Mouse (Mus musculus): ENCODE measurements around the gene Gm19426. TPM values are rescaled to one million over a fixed set of nuclear protein-coding genes. Genes with fewer than 3 reads are reported as not detected.

The Gm19426 gene
- polyA plus RNA-seq, 1 experiment, result 0.18 TPM

- no peaks in the 10 kb centered on the region for H3K36me3 ChIP-seq (ENCODE audit: control insufficient read depth, insufficient read depth, low read length)
- H3K27ac ChIP-seq (ENCODE audit: insufficient read depth, low read depth, low read length), result no peak overlapping the region
- no peak overlapping the region for H3K4me3 ChIP-seq (ENCODE audit: low read depth, low read length)
- peaks cover 16% of the 10 kb centered on the region for H3K27me3 ChIP-seq (ENCODE audit: control insufficient read depth, insufficient read depth, low read length)
- H3K4me1 ChIP-seq (ENCODE audit: control insufficient read depth, insufficient read depth, insufficient read length, low read length), result peaks cover 11% of the 10 kb centered on the region
- 83% methylated on average over 15 of the region's 15 CpGs for WGBS
- TF ChIP-seq POLR2A (IDR thresholded peaks at IDR 0.05; ENCODE audit: low read depth, low read length) (no peak), CTCF (IDR thresholded peaks at IDR 0.05; ENCODE audit: extremely low read depth, insufficient read length, insufficient replicate concordance, low read depth, low read length) (peak; percentile 27; the same call in 1 of the 2 replicates)
These were observed 2.7 kb downstream of the Gm19426 start for GRCm38 (mm10) chr2:84740608-84741333.

DNA sequence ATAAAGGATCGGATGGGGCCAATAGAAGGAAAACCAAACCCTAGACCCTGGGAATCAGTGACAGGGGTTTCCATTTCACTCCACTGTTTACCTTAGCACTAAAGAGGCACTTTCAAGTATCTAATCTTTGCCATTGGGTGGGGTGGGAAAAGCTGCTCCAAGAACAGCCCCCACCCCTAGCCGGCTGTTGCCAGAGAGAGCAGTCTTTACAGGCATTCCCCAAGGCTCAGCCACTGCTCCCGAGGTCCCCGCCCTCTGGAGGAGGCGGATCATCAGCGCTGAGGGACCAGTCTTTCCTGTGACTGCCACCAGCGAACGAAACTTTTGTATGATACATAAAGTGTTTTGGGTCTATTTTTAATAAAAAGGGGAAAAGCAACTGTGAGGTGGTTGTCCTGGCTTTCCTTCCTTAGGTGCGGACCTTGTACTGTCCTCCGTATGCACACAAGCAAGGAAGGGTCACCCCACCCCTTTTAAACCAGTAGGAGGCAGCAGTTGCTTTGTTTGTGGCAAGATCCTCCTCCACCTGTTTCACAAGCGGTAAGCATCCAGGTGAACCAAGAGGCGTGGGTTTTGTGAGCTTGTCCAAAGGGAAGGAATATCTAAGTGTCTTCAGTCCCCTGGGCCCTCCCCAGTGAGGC is 5.1 kb downstream of the Gm19426 start:
- H3K4me3 ChIP-seq (ENCODE audit: low read depth, low read length), result peak overlapping the region; percentile 45
- H3K36me3 ChIP-seq (ENCODE audit: control insufficient read depth, insufficient read depth, low read length), result no peaks in the 10 kb centered on the region
- H3K27ac ChIP-seq (ENCODE audit: insufficient read depth, low read depth, low read length), result no peak overlapping the region
- peaks cover 31% of the 10 kb centered on the region for H3K27me3 ChIP-seq (ENCODE audit: control insufficient read depth, insufficient read depth, low read length)
- 3% methylated on average over 12 of the region's 12 CpGs for WGBS
- peaks cover 5% of the 10 kb centered on the region; the same call in 1 of the 2 replicates for H3K4me1 ChIP-seq (ENCODE audit: control insufficient read depth, insufficient read depth, insufficient read length, low read length)
- TF ChIP-seq POLR2A (IDR thresholded peaks at IDR 0.05; ENCODE audit: low read depth, low read length), result no peak
- TF ChIP-seq CTCF (IDR thresholded peaks at IDR 0.05; ENCODE audit: extremely low read depth, insufficient read length, insufficient replicate concordance, low read depth, low read length), result peak; percentile 77; the same call in 1 of the 2 replicates

DNA sequence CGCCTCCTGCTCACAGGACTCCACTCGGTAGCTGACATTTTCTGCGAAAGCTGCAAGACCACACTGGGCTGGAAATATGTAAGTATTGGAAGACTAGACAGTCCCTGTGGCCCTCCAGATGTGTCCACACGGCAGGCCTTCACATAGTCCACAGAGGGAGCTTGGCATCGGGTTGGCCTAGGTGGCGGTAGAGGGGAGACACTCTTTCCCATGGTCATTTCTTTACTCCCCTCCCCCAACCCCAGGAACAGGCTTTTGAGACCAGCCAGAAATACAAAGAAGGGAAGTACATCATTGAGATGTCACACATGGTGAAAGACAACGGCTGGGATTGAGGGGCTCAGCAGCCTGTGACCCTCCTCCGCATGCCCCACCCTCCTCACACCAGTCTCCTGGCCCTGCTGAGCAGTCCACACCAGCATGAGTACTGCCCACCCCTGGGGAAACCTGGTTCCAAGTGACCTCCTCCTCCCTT is 6.0 kb downstream of the Gm19426 start:
- no peak overlapping the region for H3K27ac ChIP-seq (ENCODE audit: insufficient read depth, low read depth, low read length)
- 38% methylated on average over 8 of the region's 8 CpGs for WGBS

GRCm38 (mm10) chr2:84736312-84737161 is 6.9 kb downstream of the Gm19426 start:
- Histone ChIP-seq H3K27ac (ENCODE audit: insufficient read depth, low read depth, low read length) (no peak overlapping the region), H3K4me1 (ENCODE audit: control insufficient read depth, insufficient read depth, insufficient read length, low read length) (no peaks in the 10 kb centered on the region; the same call in 1 of the 2 replicates), H3K4me3 (ENCODE audit: low read depth, low read length) (no peak overlapping the region)

More for the DNA sequence above, 6.0 kb downstream of the Gm19426 start:
- Histone ChIP-seq H3K27me3 (ENCODE audit: control insufficient read depth, insufficient read depth, low read length) (peaks cover 31% of the 10 kb centered on the region), H3K36me3 (ENCODE audit: control insufficient read depth, insufficient read depth, low read length) (no peaks in the 10 kb centered on the region), H3K4me3 (ENCODE audit: low read depth, low read length) (no peak overlapping the region), H3K4me1 (ENCODE audit: control insufficient read depth, insufficient read depth, insufficient read length, low read length) (peaks cover 3% of the 10 kb centered on the region; the same call in 1 of the 2 replicates)
- TF ChIP-seq POLR2A (IDR thresholded peaks at IDR 0.05; ENCODE audit: low read depth, low read length) (no peak), CTCF (IDR thresholded peaks at IDR 0.05; ENCODE audit: extremely low read depth, insufficient read length, insufficient replicate concordance, low read depth, low read length) (no peak)

DNA sequence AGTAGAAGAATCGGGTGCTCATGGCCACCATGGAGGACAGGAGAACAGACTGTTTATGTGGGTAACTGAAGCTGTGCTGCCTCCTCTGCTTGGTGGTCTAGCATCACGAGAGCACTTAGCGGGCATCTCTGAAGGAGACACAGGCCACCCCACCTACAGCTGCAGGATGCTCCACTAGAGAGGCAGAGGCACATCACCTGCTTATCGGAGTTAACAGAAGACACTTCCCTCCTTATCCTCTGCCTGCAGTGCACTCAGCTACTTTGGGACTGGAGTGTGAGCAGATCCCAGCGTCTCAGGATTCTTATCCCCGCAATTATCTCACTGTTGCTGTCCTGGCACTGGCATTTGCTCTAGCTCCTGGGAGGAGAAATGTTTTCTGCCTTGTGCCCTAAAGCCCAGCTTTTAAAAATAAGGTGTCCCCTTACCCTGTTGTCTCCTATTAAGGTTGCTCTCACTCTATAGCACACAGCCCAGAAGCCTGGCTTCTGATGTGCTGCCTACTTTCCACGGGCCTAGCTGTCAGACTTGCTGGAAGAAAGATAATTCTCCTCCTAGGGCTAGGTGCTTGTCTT is 8.0 kb downstream of the Gm19426 start:
- WGBS, result 21% methylated on average over 7 of the region's 7 CpGs
- H3K36me3 ChIP-seq (ENCODE audit: control insufficient read depth, insufficient read depth, low read length), result no peaks in the 10 kb centered on the region

More at GRCm38 (mm10) chr2:84736312-84737161, 6.9 kb downstream of the Gm19426 start:
- TF ChIP-seq POLR2A (IDR thresholded peaks at IDR 0.05; ENCODE audit: low read depth, low read length) (no peak), CTCF (IDR thresholded peaks at IDR 0.05; ENCODE audit: extremely low read depth, insufficient read length, insufficient replicate concordance, low read depth, low read length) (no peak)
- 12% methylated on average over 27 of the region's 27 CpGs for WGBS
- Histone ChIP-seq H3K36me3 (ENCODE audit: control insufficient read depth, insufficient read depth, low read length) (no peaks in the 10 kb centered on the region), H3K27me3 (ENCODE audit: control insufficient read depth, insufficient read depth, low read length) (peaks cover 31% of the 10 kb centered on the region)

GRCm38 (mm10) chr2:84734919-84735318 is 8.5 kb downstream of the Gm19426 start:
- Histone ChIP-seq H3K27ac (ENCODE audit: insufficient read depth, low read depth, low read length) (no peak overlapping the region), H3K4me3 (ENCODE audit: low read depth, low read length) (no peak overlapping the region), H3K27me3 (ENCODE audit: control insufficient read depth, insufficient read depth, low read length) (peaks cover 31% of the 10 kb centered on the region), H3K36me3 (ENCODE audit: control insufficient read depth, insufficient read depth, low read length) (no peaks in the 10 kb centered on the region), H3K4me1 (ENCODE audit: control insufficient read depth, insufficient read depth, insufficient read length, low read length) (no peaks in the 10 kb centered on the region; the same call in 1 of the 2 replicates)
- TF ChIP-seq CTCF (IDR thresholded peaks at IDR 0.05; ENCODE audit: extremely low read depth, insufficient read length, insufficient replicate concordance, low read depth, low read length) (no peak), POLR2A (IDR thresholded peaks at IDR 0.05; ENCODE audit: low read depth, low read length) (no peak)
- 11% methylated on average over 2 of the region's 2 CpGs for WGBS

More for the DNA sequence above, 8.0 kb downstream of the Gm19426 start:
- Histone ChIP-seq H3K27ac (ENCODE audit: insufficient read depth, low read depth, low read length) (no peak overlapping the region), H3K27me3 (ENCODE audit: control insufficient read depth, insufficient read depth, low read length) (peaks cover 31% of the 10 kb centered on the region), H3K4me1 (ENCODE audit: control insufficient read depth, insufficient read depth, insufficient read length, low read length) (no peaks in the 10 kb centered on the region; the same call in 1 of the 2 replicates), H3K4me3 (ENCODE audit: low read depth, low read length) (no peak overlapping the region)
- no peak for TF ChIP-seq CTCF (IDR thresholded peaks at IDR 0.05; ENCODE audit: extremely low read depth, insufficient read length, insufficient replicate concordance, low read depth, low read length)
- no peak for TF ChIP-seq POLR2A (IDR thresholded peaks at IDR 0.05; ENCODE audit: low read depth, low read length)

Measured in small intestine, adult 2 months (tissue).